Mouse (Mus musculus): Measurements from ENCODE around the gene Tmem176b.
"Not testable (repeated sequence)": the region's sequence is repeated elsewhere in the genome, so short reads cannot be mapped to it uniquely, and the experiment has no call there.

Gene Tmem176b

GRCm38 (mm10) chr6:48842111-48842842 is 981 bp upstream of the Tmem176b start:
- DNase-seq (ENCODE audit: low spot score in 2 of 2), result no peak

DNA sequence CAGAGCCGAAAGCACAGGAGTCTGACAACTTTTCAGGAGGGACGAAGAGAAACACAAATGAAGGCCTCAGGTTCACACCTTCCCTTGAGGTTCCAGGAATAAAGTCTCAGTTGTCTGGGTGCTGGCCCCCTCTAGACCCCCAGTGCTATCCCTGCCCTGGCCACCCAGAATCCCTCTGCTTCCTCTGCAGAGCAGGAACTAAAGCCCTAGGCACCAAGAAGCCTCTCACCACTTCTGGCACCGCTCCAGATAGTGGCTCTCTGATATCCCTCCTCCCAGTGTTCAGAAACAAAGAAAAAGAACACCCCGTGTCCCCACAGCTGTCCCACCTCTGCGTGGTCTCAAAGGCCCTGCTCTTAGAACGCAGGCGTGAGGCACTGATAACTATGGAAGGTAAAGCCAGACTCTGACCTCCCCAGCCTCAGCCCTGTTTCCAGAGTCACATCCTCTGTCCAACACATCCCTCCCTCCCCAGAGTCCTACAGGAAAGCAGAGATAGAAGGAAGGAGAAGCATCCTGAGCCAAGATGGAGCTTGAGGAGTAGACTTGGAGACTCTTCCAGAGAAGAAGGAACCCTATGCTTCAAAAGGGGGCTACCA is 826 bp downstream of the Tmem176b start, which contains the start of gene Tmem176a:
Tmem176a (plus strand) TSS at position 549 of the 599 bp plus-strand sequence.
- no peak for DNase-seq (ENCODE audit: low spot score in 2 of 2)

GRCm38 (mm10) chr6:48838321-48839080 is 2.8 kb downstream of the Tmem176b start:
- DNase-seq (ENCODE audit: low spot score in 2 of 2), result no peak

GRCm38 (mm10) chr6:48837516-48837915 is 3.8 kb downstream of the Tmem176b start:
- DNase-seq (ENCODE audit: low spot score in 2 of 2), result no peak

- no peak for DNase-seq (ENCODE audit: low spot score in 2 of 2)
Measured at GRCm38 (mm10) chr6:48836146-48836545, 5.2 kb downstream of the Tmem176b start.

DNA sequence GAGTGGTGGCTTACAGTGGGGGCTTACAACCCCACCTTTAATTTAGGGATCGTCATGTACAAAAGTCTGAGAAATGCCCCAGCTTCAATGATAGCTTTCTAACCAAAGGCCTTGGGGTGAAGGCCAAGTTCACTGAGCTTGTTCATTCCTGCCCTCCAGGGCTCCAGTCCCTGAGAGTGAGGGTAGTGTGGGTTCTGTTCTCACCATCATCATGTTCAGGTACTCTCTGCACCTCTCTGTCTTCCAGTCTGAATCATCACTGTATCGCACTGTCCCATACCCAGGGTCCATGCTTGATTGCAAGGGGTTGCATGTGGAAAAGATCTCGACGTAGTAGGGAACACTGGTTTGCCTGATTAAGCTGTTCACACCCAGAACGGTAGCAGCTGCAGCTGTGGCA is 6.1 kb downstream of the Tmem176b start:
- DNase-seq (ENCODE audit: low spot score in 2 of 2), result no peak

DNA sequence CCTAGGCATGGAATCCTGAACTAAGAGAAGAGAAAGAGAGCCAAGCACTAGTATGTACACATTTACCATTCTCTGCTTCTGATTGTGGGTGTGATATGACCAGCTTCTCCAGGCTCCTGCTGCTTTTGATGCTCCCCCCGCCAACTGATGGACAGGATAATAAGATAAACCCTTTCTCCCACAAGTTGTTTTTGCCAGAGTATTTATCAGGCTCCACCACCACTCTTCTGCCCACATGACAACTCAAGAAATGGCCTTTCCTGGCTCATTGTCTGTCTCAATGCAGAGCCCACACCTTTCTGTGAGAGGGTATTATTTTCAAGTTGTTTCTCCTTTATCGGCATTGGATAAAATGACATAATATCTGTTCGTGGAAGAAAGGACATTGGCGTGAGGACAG is 7.8 kb downstream of the Tmem176b start:
- no peak for DNase-seq (ENCODE audit: low spot score in 2 of 2)

- DNase-seq (ENCODE audit: low spot score in 2 of 2), result no peak
Measured at GRCm38 (mm10) chr6:48832426-48832825, 8.9 kb downstream of the Tmem176b start.

GRCm38 (mm10) chr6:48831141-48831540 is 10.2 kb downstream of the Tmem176b start:
- no peak for DNase-seq (ENCODE audit: low spot score in 2 of 2)

DNA sequence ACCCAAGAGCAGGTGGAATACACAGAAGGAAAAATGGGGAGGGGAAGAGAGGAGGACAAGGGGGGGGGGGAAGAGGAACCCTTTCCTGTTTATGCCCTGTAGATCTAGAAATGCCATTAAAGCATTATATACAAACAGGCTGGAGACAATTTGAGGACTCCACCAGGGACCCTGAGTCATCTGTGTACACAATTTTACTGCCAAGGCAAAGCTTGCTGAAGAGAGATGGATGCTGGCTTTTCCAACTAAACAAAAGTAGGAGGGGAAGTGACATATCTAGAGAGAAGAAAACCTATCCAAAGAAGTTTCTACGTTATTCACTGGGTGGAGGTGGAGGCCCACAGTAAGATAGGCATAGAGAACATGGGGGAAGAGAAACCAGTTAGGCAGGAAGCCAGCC is 11.1 kb downstream of the Tmem176b start:
- DNase-seq (ENCODE audit: low spot score in 2 of 2), result no peak

DNA sequence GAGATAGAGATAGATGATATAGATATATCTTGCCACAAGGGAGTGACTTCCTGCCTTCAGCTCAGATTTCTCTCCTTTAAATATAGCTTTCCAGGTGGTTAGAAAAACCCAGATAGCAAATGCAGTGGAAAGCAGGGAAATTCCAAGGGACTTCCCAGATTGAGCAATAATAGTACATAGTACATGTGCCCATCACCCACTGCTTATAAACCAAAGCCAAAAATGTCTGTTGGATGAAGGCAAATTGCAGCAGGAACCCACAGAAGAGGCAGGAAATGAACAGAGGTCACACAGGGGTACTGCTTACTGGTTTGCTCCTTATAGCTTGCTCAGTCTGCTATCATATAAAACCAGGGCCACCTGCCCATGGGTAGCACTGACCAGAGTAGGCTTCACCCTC is 11.6 kb downstream of the Tmem176b start:
- DNase-seq (ENCODE audit: low spot score in 2 of 2), result no peak

- DNase-seq (ENCODE audit: low spot score in 2 of 2), result no peak
Measured at GRCm38 (mm10) chr6:48828976-48829375, 12.3 kb downstream of the Tmem176b start.

DNA sequence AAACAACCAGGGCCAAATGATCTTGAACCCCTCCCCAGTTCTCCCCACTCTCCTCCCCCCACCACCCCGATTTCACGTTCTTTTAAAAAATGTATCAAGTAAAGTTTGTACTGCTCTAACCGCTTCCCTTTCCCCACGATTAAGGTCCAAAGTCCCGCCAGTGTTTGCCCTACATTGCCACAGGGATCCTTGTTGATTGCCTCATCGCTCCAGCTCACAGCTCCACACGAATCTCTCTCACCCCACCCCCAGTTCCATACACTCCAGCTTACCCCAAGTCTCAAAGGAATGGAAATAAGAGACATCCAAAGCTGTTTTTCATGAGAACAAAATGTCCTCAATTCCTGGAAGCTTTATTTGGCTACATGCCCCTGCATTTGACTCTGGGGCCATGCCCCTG is 16.3 kb downstream of the Tmem176b start:
- DNase-seq (ENCODE audit: low spot score in 2 of 2), result no peak

- not testable (repeated sequence) for DNase-seq (ENCODE audit: low spot score in 2 of 2)
Measured at GRCm38 (mm10) chr6:48821991-48822785, 19.1 kb downstream of the Tmem176b start.

DNA sequence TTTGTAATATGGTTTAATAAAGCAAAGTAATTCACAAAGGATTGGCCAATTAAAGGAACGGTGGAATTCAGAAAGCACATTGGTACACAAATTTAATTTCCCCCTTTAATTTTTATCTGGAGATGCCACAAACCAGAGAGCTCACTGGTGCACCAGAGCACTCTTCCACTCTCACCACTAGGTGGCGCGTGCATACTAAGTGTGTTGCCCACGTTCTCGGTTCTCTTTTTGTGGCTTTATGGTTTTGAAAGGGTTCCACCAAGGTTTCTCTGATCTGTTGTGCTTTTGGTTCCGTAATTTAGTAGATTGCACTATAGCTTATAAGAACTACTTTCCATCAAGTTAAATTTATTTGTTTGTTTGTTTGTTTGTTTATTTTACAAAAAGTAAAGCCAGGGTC is 23.5 kb downstream of the Tmem176b start:
- peak; percentile 37 to 54 for DNase-seq (ENCODE audit: low spot score in 2 of 2)

DNA sequence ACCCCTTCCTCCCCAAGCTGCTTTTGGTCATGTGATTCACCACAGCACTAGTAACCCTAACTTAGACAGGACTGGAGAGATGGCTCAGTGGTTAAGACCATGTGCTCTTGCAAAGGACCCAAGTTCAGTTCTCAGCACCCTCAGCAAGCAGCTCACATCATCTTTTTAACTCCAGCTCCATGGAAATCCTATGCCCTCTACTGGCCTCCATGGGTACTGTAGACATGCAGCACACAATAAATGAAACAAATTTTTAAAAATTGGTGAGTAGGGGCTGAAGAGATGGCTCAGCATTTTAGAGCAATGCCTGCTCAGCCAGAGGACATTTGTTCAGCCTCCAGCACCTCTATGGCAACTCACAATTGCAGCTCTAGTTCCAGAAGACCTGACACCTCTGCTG is 26.3 kb downstream of the Tmem176b start:
- DNase-seq (ENCODE audit: low spot score in 2 of 2), result no peak

- no peak for DNase-seq (ENCODE audit: low spot score in 2 of 2)
Measured at GRCm38 (mm10) chr6:48809494-48810219, 31.6 kb downstream of the Tmem176b start.

DNA sequence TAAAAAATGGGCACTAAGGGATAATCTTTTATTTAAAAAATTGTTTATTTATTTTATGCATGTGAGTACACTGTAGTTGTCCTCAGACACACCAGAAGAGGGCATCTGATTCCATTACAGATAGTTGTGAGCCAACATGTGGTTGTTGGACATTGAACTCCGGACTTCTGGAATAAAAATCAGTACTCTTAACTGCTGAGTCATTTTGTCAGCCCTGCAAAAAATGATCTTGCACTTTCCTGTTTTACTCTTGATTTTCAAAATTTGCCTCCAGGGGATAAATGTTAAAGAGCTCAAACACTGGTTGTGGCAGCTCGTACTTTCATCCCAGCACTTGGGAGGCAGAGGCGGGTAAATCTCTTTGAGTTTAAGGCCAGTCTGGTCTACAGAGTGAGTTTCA is 34.5 kb downstream of the Tmem176b start:
- DNase-seq (ENCODE audit: low spot score in 2 of 2), result no peak

DNA sequence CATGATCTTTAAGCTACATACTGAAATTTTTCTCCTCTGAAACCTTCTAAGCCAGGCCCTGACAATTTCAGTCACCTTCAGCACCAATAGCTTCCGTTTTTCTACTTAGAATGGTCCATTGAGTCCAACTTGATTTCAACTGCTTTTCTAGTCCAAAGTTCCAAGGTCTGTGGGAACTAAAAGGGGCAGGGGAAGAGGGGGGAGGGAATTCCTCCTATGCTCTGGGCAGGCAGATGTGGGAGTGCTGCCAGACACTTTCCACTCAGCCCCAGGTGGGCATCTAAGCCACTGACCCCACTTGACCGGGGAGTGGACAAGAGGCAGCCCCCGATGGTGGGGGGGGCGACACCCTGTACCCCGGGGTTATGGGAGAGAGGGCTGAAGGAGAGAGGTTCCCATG is 37.0 kb downstream of the Tmem176b start:
- DNase-seq (ENCODE audit: low spot score in 2 of 2), result no peak

DNA sequence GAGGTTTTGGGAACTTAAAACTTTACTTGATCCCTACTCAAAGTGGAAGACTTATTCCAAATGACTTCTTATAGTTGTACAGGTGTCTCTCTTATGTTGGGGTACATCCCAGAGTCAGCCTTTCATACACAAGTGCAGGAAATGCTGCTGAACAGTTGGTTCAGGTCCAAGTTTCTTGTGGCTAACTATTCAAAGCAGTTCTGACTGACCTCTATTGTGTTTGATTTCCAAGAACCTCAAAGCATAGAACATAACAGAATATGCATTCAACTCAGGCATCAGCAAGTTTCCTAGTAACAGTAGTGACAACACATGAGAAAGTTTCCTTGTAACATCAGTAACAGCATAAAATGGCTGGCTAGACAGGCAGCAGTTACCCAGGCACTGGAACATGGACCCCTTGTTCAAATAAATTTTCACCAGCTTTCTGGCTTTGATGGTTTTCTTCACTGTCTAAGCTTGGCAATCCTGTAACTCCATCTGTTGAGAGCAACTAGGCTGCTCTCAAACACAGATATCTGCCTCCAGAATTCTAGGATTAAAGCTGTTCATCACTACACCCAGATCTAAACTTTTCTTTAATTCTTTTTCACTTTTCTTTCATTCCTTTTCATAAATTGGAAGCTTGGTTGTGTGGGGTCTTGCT is 37.8 kb downstream of the Tmem176b start:
- DNase-seq (ENCODE audit: low spot score in 2 of 2), result no peak

DNA sequence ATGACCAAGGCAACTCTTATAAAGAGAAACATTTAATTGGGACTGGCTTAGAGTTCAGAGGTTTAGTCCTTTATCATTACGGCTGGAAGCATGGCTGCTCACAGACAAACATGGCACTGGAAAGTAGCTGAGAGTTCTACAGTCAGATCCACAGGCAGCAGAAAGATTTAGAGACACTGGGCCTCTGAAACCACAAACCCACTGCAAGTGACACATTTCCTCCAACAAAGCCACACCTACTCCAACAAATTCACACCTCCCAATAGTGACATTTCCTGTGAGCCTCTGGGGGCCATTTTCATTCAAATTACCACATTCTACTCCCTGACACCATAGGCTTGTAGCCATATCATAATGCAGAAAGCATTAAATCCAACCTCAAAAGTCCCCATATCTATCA is 39.4 kb downstream of the Tmem176b start:
- no peak for DNase-seq (ENCODE audit: low spot score in 2 of 2)

All from frontal cortex, postnatal 25 days (tissue).